Mouse (Mus musculus) forebrain, postnatal 0 days (tissue): ENCODE measurements around the gene Bmp15. TPM values are rescaled to one million over a fixed set of nuclear protein-coding genes. Genes with fewer than 3 reads are reported as not detected.

Source experiments
- ATAC-seq: fragments of 200-750 bp; cut with Nextera tagmentation; 2 replicates; pipeline ENCODE4 v1.8.0; 2017; ENCODE audit warnings: mild to moderate bottlenecking, moderate library complexity
- DNase-seq: peaks from one replicate; pipeline ENCODE4 v3.0.0-alpha.2; 2015
- H3K27ac ChIP-seq: fragments of 300-500 bp; sonication (generic); 2 replicates; pipeline ENCODE4 v1.5.1; 2014; ENCODE audit warnings: low read depth, mild to moderate bottlenecking, antibody characterized with exemption, low read length, moderate library complexity, mixed read lengths
- H3K27me3 ChIP-seq: fragments of 300-500 bp; sonication (generic); 2 replicates; pipeline ENCODE4 v1.6.1; 2014; ENCODE audit warnings: mild to moderate bottlenecking, low read length, mixed read lengths; ENCODE audit not compliant: insufficient read depth
- H3K36me3 ChIP-seq: fragments of 300-500 bp; sonication (generic); 2 replicates; pipeline ENCODE4 v1.6.1; 2014; ENCODE audit warnings: mild to moderate bottlenecking, moderate library complexity; ENCODE audit not compliant: insufficient read depth
- H3K4me1 ChIP-seq: fragments of 300-500 bp; sonication (generic); 2 replicates; pipeline ENCODE4 v1.6.1; 2014; ENCODE audit warnings: antibody characterized with exemption; ENCODE audit not compliant: insufficient read depth
- H3K4me2 ChIP-seq: fragments of 300-500 bp; sonication (generic); 2 replicates; pipeline ENCODE4 v1.6.1; 2014; ENCODE audit warnings: low read depth, mild to moderate bottlenecking, moderate library complexity
- H3K4me3 ChIP-seq: fragments of 300-500 bp; sonication (generic); 2 replicates; pipeline ENCODE4 v1.5.1; 2014; ENCODE audit warnings: low read depth, low read length, mixed read lengths
- H3K9ac ChIP-seq: fragments of 300-500 bp; sonication (generic); 2 replicates; pipeline ENCODE4 v1.6.1; 2014; ENCODE audit warnings: mild to moderate bottlenecking
- H3K9me3 ChIP-seq: fragments of 300-500 bp; sonication (generic); 2 replicates; pipeline ENCODE4 v1.6.1; 2016; ENCODE audit warnings: low read length
- CTCF ChIP-seq: sonication (generic); IDR thresholded peaks from 2 replicates; pipeline ENCODE4 v1.5.1; 2016; ENCODE audit warnings: antibody characterized with exemption, control low read depth, low read depth
- WGBS: fragments of 180-500 bp; shearing (Covaris S2); extraction: QIAGEN DNeasy Blood & Tissue Kit; methylation state at CpG from one replicate; pipeline ENCODE4 v1.1.7; 2014; 5-methylcytosine and 5-hydroxymethylcytosine counted together
- polyA plus RNA-seq: library from polyadenylated mRNA; unstranded; fragments of >200 nt; fragmentation: Nextera tagmentation; extraction: Ambion mirVana; gene quantifications from 2 replicates; pipeline ENCODE4 v1.2.1, GENCODE M21; 2015
- total RNA-seq: library from RNA; depleted of rRNA; stranded (reverse); fragments of >200 nt; gene quantifications from 2 replicates; pipeline ENCODE4 v1.2.3, GENCODE M21; 2014; rRNA removed

The Bmp15 gene
- total RNA-seq (0.23 and 0.71 TPM in 2 replicates), polyA plus RNA-seq (0.25 and 0.33 TPM in 2 replicates)

- no peak within 1 kb of the TSS for H3K4me2 ChIP-seq
- H3K9me3 ChIP-seq = no peaks in the 10 kb centered on the region
- TF ChIP-seq CTCF = no peak
- no peak for DNase-seq
- H3K4me3 ChIP-seq = no peak within 1 kb of the TSS
- no peaks in the 10 kb centered on the region for H3K36me3 ChIP-seq
- H3K27me3 ChIP-seq = no peaks in the 10 kb centered on the region
- no peak for ATAC-seq
- H3K9ac ChIP-seq = no peak within 1 kb of the TSS
- no peaks in the 10 kb centered on the region for H3K4me1 ChIP-seq
- WGBS = 80% methylated on average over 3 of the region's 3 CpGs
- no peak within 1 kb of the TSS for H3K27ac ChIP-seq
Observed at GRCm38 (mm10) chrX:6320621-6321020, at the start of gene Bmp15. TSS of gene Bmp15 (minus strand) at chrX:6320721.

DNA sequence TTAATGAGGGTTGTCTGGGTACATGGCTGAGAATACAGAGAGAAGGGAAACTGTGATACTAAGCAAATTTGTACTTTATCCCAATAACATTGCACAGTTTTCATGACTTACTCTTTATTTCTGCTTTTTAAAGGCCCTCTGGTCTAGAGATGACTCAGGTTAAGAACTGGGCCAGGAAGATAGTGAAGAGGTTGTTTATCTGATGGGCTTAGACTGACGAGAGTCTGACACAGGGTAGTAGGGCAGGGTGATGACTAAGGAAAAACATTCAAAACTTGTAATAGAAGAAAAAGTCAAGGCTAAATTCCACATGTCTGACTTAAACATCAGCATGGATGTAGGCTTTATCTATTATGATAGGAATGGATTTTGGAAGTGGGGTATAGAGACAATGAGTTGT is 48.3 kb upstream of the Bmp15 start:
- Histone ChIP-seq H3K4me1 (no peaks in the 10 kb centered on the region), H3K36me3 (no peaks in the 10 kb centered on the region), H3K27ac (no peak overlapping the region), H3K4me2 (no peak overlapping the region), H3K4me3 (no peak overlapping the region), H3K9me3 (no peaks in the 10 kb centered on the region), H3K27me3 (no peaks in the 10 kb centered on the region), H3K9ac (no peak overlapping the region)
- 74% methylated on average over 1 of the region's 1 CpGs for WGBS
- TF ChIP-seq CTCF = no peak
- no peak for ATAC-seq
- DNase-seq = no peak

DNA sequence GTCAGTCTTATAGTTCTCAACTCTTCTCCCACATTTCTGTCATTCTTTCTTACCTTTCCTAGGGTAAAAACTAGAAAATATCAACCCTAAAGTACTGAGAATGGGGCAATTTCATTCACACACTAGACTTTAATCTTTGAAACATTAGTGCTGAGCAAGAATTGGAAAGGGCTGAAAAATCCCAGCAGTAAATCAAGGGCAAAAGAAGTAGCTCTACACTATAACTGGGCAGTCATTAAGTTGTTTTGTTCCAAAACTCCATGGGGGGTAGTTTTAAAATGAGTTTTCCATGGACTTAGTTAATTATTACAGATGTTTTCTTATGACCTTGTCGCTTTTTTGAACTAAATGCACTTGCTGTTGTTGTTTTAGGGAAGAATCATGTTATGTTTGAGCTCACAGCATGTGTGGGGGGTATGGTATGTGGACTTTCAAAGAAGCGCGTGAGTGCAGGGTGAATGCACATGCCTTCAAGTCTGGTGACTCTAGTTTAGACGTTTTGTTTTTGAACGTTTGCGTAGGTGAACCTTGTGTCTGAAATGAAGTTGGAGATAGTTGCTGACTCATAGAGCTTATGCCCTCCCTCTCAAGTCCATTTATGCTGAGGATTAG is 37.1 kb upstream of the Bmp15 start:
- Histone ChIP-seq H3K4me2 (no peak overlapping the region), H3K36me3 (no peaks in the 10 kb centered on the region), H3K27me3 (no peaks in the 10 kb centered on the region), H3K4me3 (no peak overlapping the region), H3K4me1 (no peaks in the 10 kb centered on the region), H3K9me3 (no peaks in the 10 kb centered on the region), H3K9ac (no peak overlapping the region), H3K27ac (no peak overlapping the region)
- ATAC-seq (no peak), DNase-seq (no peak)
- no peak for TF ChIP-seq CTCF
- 63% methylated on average over 6 of the region's 6 CpGs for WGBS

DNA sequence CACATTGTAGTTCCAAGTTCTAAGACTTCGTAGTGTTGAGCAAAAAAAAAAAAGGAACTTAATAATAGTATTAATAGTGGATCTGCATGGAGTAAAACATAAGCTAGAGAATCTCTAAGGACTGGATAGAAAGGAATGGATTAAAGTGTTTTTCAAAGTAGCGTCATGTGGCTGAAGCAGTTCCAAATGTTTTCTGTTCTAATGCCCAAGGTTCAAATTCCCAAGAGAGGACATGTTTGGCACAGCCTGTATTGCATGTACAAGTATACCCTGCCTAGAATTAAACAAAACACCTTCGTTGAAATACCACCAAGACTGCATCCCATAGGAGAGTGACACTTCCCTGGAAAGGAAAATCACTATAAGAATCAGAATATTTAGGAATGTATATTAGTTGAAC is 36.4 kb upstream of the Bmp15 start:
- no peak overlapping the region for H3K4me2 ChIP-seq
- no peak overlapping the region for H3K9ac ChIP-seq
- H3K4me1 ChIP-seq = no peaks in the 10 kb centered on the region
- H3K4me3 ChIP-seq = no peak overlapping the region
- DNase-seq = no peak
- no peak overlapping the region for H3K27ac ChIP-seq
- no peaks in the 10 kb centered on the region for H3K27me3 ChIP-seq
- no peaks in the 10 kb centered on the region for H3K36me3 ChIP-seq
- 74% methylated on average over 3 of the region's 3 CpGs for WGBS
- H3K9me3 ChIP-seq = no peaks in the 10 kb centered on the region
- TF ChIP-seq CTCF = no peak
- no peak for ATAC-seq

DNA sequence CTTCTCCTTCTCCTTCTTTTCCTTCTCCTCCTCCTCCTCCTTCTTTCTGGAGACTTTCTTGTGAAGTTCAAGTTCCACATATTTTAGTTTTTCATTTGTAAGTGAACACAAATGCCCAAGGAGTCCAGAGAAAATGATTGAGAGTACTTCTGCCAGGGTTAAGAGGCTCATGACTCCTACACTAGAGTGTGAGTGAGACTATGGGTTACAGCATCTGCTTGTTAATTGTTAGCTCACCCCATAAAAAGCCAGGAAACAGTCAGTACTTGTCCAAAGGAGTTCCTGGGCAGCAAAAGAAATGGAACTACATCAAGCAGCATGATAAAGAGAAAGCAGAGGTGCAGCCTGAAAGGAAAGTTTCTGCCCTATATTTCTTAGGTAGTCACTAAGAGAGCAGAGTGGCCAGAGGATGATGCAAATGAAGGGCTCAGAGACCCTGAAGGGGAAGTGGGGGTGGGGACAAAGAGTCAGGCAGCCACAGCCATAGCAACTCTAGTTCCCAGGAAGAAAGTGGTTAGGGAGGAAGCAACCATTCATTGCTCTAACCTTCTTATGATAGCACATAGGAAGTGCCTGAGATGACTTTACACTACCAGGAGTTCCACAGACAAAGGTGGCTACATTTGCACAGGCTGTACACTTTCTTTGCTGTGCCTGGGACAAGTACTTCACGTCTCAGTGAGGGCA is 24.9 kb upstream of the Bmp15 start:
- ATAC-seq (no peak), DNase-seq (no peak)
- no peak for TF ChIP-seq CTCF
- H3K9ac ChIP-seq = no peak overlapping the region
- H3K27ac ChIP-seq = no peak overlapping the region
- WGBS = 38% methylated on average over 1 of the region's 1 CpGs
- H3K4me2 ChIP-seq = no peak overlapping the region
- no peak overlapping the region for H3K4me3 ChIP-seq
- H3K27me3 ChIP-seq = no peaks in the 10 kb centered on the region
- no peaks in the 10 kb centered on the region for H3K36me3 ChIP-seq
- H3K4me1 ChIP-seq = no peaks in the 10 kb centered on the region
- no peaks in the 10 kb centered on the region for H3K9me3 ChIP-seq

DNA sequence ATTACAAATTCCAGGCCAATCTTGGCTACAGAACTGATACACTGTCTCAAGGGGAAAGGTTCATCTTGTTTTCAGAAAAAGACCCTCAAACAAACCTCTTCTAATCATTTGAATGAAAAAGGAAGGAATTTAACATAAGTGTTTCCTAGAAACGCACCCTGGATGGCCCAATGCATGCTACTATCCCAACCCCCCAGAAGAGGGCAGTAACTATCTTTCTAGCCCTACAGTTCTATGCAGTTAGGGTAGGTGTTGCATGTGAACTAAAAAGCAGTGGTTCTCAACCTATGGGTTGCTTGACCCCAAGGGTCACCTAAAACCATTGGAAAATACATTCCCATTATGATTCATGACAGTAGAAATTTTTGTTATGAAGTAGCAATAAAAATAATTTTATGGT is 3.5 kb upstream of the Bmp15 start:
- H3K9ac ChIP-seq = no peak overlapping the region
- H3K4me2 ChIP-seq = no peak overlapping the region
- H3K9me3 ChIP-seq = no peaks in the 10 kb centered on the region
- H3K4me1 ChIP-seq = no peaks in the 10 kb centered on the region
- no peak overlapping the region for H3K4me3 ChIP-seq
- WGBS = 29% methylated on average over 1 of the region's 1 CpGs
- ATAC-seq (no peak), DNase-seq (no peak)
- no peaks in the 10 kb centered on the region for H3K36me3 ChIP-seq
- H3K27me3 ChIP-seq = no peaks in the 10 kb centered on the region
- H3K27ac ChIP-seq = no peak overlapping the region
- TF ChIP-seq CTCF = peak; percentile 28

DNA sequence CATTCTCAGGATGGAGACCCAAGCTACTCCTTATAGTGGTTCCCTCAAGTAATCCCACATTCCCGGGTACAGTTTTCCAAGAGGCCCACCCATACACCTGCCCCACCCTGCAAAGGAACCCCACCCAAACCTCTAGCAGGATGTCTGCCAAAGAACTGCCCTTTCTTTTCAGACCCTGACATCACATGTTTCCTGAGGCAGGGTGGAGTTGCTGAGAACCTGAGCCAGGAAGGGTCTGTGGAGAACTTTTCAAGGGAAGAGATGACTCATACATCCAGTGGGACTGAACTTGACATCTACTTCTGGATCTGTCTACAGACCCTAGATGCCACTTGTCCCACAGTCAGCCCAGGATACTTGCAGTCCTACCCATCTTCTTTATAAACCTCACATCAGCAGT is 2.8 kb downstream of the Bmp15 start:
- WGBS = 68% methylated on average over 1 of the region's 1 CpGs

More for the DNA sequence above, 2.8 kb downstream of the Bmp15 start:
- Histone ChIP-seq H3K9me3 (no peaks in the 10 kb centered on the region), H3K4me1 (no peaks in the 10 kb centered on the region), H3K9ac (no peak overlapping the region), H3K4me2 (no peak overlapping the region), H3K27me3 (no peaks in the 10 kb centered on the region), H3K4me3 (no peak overlapping the region), H3K36me3 (no peaks in the 10 kb centered on the region), H3K27ac (no peak overlapping the region)
- no peak for TF ChIP-seq CTCF
- no peak for ATAC-seq
- DNase-seq = no peak

Other genes starting within 250 kb of the Bmp15 start
- gene AU022751, start 237.3 kb downstream of the Bmp15 start, total RNA-seq = 0.62 and 0.95 TPM in 2 replicates
- not detected in 2 replicates for gene AU022751, start 237.3 kb downstream of the Bmp15 start, polyA plus RNA-seq
- 61.2 and 66.7 TPM in 2 replicates for gene Nudt10, start 147.7 kb downstream of the Bmp15 start, total RNA-seq
- gene Nudt10, start 147.7 kb downstream of the Bmp15 start, polyA plus RNA-seq = 47.1 and 48.6 TPM in 2 replicates
- gene Shroom4, start 79.1 kb upstream of the Bmp15 start, total RNA-seq = 3.6 and 4.0 TPM in 2 replicates
- 0.39 and 0.56 TPM in 2 replicates for gene Shroom4, start 79.1 kb upstream of the Bmp15 start, polyA plus RNA-seq